Mouse (Mus musculus) limb, embryonic 11.5 days (tissue): ENCODE results near the gene Ccnc. TPM values are rescaled to one million over a fixed set of nuclear protein-coding genes. Genes with fewer than 3 reads are reported as not detected.

ENCODE experiments used
- ATAC-seq: fragments of 200-750 bp; cut with Nextera tagmentation; 2 replicates; pipeline ENCODE4 v1.8.0; 2017; ENCODE audit warnings: low read depth; ENCODE audit not compliant: insufficient number of reproducible peaks, low FRiP score, low TSS enrichment
- DNase-seq: peaks from one replicate; pipeline ENCODE4 v3.0.0-alpha.2; 2015; ENCODE audit warnings: low spot score
- H3K27ac ChIP-seq: fragments of 300-500 bp; sonication (generic); replicated peaks from 2 replicates; pipeline ENCODE4 v1.5.1; 2014; ENCODE audit warnings: low read depth, mild to moderate bottlenecking, low read length
- H3K27me3 ChIP-seq: fragments of 300-500 bp; sonication (generic); 2 replicates; pipeline ENCODE4 v1.6.1; 2014; ENCODE audit warnings: mild to moderate bottlenecking, low read length, mixed read lengths; ENCODE audit not compliant: control insufficient read depth, insufficient read depth
- H3K36me3 ChIP-seq: fragments of 300-500 bp; sonication (generic); 2 replicates; pipeline ENCODE4 v1.6.1; 2014; ENCODE audit warnings: mild to moderate bottlenecking, low read length, moderate library complexity, mixed read lengths; ENCODE audit not compliant: control insufficient read depth, insufficient read depth
- H3K4me1 ChIP-seq: fragments of 300-500 bp; sonication (generic); 2 replicates; pipeline ENCODE4 v1.6.1; 2014; ENCODE audit warnings: low read length, mixed read lengths; ENCODE audit not compliant: control insufficient read depth, insufficient read depth
- H3K4me2 ChIP-seq: fragments of 300-500 bp; sonication (generic); 2 replicates; pipeline ENCODE4 v1.6.1; 2014; ENCODE audit warnings: low read depth, mild to moderate bottlenecking, moderate library complexity; ENCODE audit not compliant: severe bottlenecking
- H3K4me3 ChIP-seq: fragments of 300-500 bp; sonication (generic); 2 replicates; pipeline ENCODE4 v1.5.1; 2014; ENCODE audit warnings: low read depth, low read length
- H3K9ac ChIP-seq: fragments of 300-500 bp; sonication (generic); 2 replicates; pipeline ENCODE4 v1.6.1; 2014; ENCODE audit warnings: mild to moderate bottlenecking, low read length
- H3K9me3 ChIP-seq: fragments of 300-500 bp; sonication (generic); 2 replicates; pipeline ENCODE4 v1.6.1; 2016; ENCODE audit warnings: low read length; ENCODE audit not compliant: control insufficient read depth
- WGBS: fragments of 180-500 bp; shearing (Covaris S2); extraction: QIAGEN DNeasy Blood & Tissue Kit; methylation state at CpG from one replicate; pipeline ENCODE4 v1.1.7; 2014; 5-methylcytosine and 5-hydroxymethylcytosine counted together
- polyA plus RNA-seq: library from polyadenylated mRNA; unstranded; fragments of >200 nt; fragmentation: Nextera tagmentation; extraction: Ambion mirVana; gene quantifications from 2 replicates; pipeline ENCODE4 v1.2.1, GENCODE M21; 2014

The Ccnc gene
- polyA plus RNA-seq, 1 experiment from 2014 or later, result 47.8 TPM

- Histone ChIP-seq H3K27ac (no peak overlapping the region), H3K9ac (peak overlapping the region; percentile 62), H3K36me3 (0 out of 2 replicates have a peak, but pooled peaks cover 2% of the 10 kb centered on the region), H3K4me1 (no peaks in the 10 kb centered on the region), H3K4me3 (peak overlapping the region; percentile 81), H3K27me3 (no peaks in the 10 kb centered on the region), H3K4me2 (peak overlapping the region; percentile 65), H3K9me3 (no peaks in the 10 kb centered on the region)
- ATAC-seq (no peak), DNase-seq (no peak)
- 11% methylated on average over 9 of the region's 9 CpGs for WGBS
These were observed 49.4 kb downstream of the Ccnc start for GRCm38 (mm10) chr4:21776946-21777265.

DNA sequence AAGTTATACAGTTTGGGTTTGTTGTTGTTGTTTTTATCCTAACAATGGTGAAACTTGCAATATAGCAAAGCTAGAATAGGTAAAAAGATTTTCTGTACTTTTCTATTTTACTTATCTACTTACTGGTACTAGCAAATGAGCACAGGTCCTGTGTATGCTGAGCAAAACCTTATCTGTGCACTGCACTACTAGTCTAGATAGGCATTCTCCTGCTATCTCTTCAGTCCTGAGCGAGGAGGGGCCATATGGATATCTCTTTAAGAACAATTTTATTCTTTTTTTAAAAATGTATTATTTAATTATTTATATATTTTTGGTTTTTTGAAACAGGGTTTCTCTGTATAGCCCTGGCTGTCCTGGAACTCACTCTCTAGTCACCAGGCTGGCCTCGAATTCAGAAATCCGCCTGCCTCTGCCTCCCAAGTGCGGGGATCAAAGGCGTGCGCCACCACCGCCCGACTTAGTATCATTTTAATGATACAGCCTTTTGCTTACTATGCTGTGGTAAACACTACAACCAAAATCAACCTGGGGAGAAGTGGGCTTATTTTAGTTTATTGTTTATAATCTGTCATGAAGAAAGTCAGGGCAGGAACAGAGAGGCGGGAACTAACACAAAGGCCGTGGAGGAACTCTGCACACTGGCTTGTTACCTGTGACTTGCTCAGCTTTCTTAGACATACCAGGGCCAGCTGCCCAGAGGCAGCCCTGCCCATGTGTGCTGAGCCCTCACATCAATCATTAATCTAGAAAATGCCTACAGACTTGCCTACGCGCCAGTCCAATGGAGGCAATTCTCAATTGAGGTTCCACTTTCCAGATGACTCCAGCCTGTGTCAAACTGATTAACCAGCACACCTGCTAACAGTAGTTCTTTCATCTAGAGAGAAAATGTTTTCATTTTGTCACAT is 53.6 kb downstream of the Ccnc start:
- Histone ChIP-seq H3K27ac (no peak overlapping the region), H3K4me3 (no peak overlapping the region), H3K4me1 (no peaks in the 10 kb centered on the region), H3K9me3 (no peaks in the 10 kb centered on the region), H3K4me2 (no peak overlapping the region), H3K36me3 (peaks cover 10% of the 10 kb centered on the region; the same call in 1 of the 2 replicates), H3K27me3 (no peaks in the 10 kb centered on the region), H3K9ac (no peak overlapping the region)
- no peak for DNase-seq
- ATAC-seq, result no peak
- WGBS, result 95% methylated on average over 12 of the region's 12 CpGs

GRCm38 (mm10) chr4:21786268-21786667 is 58.8 kb downstream of the Ccnc start:
- Histone ChIP-seq H3K9me3 (no peaks in the 10 kb centered on the region), H3K27ac (no peak overlapping the region), H3K9ac (no peak overlapping the region), H3K4me2 (no peak overlapping the region), H3K36me3 (peaks cover 13% of the 10 kb centered on the region; the same call in 1 of the 2 replicates), H3K27me3 (no peaks in the 10 kb centered on the region), H3K4me3 (no peak overlapping the region), H3K4me1 (no peaks in the 10 kb centered on the region)
- ATAC-seq, result no peak
- 96% methylated on average over 12 of the region's 12 CpGs for whole genome bisulfite sequencing
- DNase-seq, result no peak

- H3K36me3 ChIP-seq, result peaks cover 11% of the 10 kb centered on the region; the same call in 1 of the 2 replicates
- 93% methylated on average over 6 of the region's 6 CpGs for WGBS
- H3K27me3 ChIP-seq, result no peaks in the 10 kb centered on the region
- no peak for ATAC-seq
- H3K9me3 ChIP-seq, result no peaks in the 10 kb centered on the region
- H3K4me3 ChIP-seq, result no peak overlapping the region
- no peak overlapping the region for H3K9ac ChIP-seq
- DNase-seq, result no peak
- no peaks in the 10 kb centered on the region for H3K4me1 ChIP-seq
- no peak overlapping the region for H3K4me2 ChIP-seq
- no peak overlapping the region for H3K27ac ChIP-seq
These were observed 61.4 kb downstream of the Ccnc start for GRCm38 (mm10) chr4:21788903-21789302.

GRCm38 (mm10) chr4:21789836-21790235 is 62.3 kb downstream of the Ccnc start:
- 85% methylated on average over 4 of the region's 4 CpGs for WGBS

DNA sequence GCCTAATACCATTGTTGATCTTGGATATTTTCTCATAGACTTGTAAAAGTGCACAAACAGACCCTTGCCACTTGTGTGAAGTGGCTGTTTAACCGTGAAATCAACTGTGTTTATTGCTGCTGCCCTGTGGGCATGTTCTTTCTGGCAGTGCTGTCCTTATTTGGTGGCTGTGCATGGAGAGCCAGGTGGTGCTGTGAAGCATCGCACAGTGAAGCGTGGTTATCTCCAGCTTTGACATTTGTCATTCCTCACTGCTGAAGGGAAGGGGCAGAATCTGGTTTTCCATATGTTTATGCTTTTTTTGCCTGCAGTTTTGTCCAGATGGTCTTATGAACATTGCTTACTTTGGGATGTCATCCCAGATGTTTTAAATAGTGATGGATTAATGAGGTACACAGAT is 66.1 kb downstream of the Ccnc start:
- Histone ChIP-seq H3K9me3 (no peaks in the 10 kb centered on the region), H3K27ac (no peak overlapping the region), H3K9ac (no peak overlapping the region), H3K4me1 (no peaks in the 10 kb centered on the region), H3K36me3 (peaks cover 3% of the 10 kb centered on the region; the same call in 1 of the 2 replicates), H3K27me3 (no peaks in the 10 kb centered on the region), H3K4me3 (no peak overlapping the region), H3K4me2 (no peak overlapping the region)
- no peak for ATAC-seq
- DNase-seq, result no peak
- 65% methylated on average over 3 of the region's 3 CpGs for WGBS

More at GRCm38 (mm10) chr4:21789836-21790235, 62.3 kb downstream of the Ccnc start:
- Histone ChIP-seq H3K9ac (no peak overlapping the region), H3K36me3 (peaks cover 9% of the 10 kb centered on the region; the same call in 1 of the 2 replicates), H3K27me3 (no peaks in the 10 kb centered on the region), H3K27ac (no peak overlapping the region), H3K9me3 (no peaks in the 10 kb centered on the region), H3K4me2 (no peak overlapping the region), H3K4me1 (no peaks in the 10 kb centered on the region), H3K4me3 (no peak overlapping the region)
- no peak for ATAC-seq
- DNase-seq, result no peak

- no peaks in the 10 kb centered on the region for H3K4me1 ChIP-seq
- no peaks in the 10 kb centered on the region for H3K9me3 ChIP-seq
- H3K9ac ChIP-seq, result no peak overlapping the region
- no peak for ATAC-seq
- WGBS, result 95% methylated on average over 1 of the region's 1 CpGs
- no peak overlapping the region for H3K4me2 ChIP-seq
- H3K27me3 ChIP-seq, result no peaks in the 10 kb centered on the region
- H3K27ac ChIP-seq, result no peak overlapping the region
- H3K36me3 ChIP-seq, result peaks cover 10% of the 10 kb centered on the region; the same call in 1 of the 2 replicates
- no peak for DNase-seq
- no peak overlapping the region for H3K4me3 ChIP-seq
These were observed 73.5 kb downstream of the Ccnc start for GRCm38 (mm10) chr4:21801013-21801412.

DNA sequence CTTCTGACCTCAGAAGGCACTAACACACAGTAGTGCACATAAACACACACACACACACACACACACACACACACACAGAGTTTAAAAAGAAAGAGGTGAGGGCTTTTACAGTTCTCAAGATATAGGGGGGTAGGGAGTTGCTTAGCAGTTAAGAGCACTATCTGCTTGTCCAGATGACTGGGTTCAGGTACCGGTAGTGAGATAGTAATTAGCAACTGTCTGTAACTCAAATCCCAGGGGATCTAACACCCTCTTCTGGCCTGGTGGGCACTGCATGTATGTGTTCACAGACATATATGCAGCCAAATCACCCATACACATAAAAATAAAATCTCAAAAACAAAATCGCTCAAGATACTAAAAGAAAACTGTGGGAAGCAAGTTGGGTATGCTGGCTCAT is 74.1 kb downstream of the Ccnc start:
- H3K4me2 ChIP-seq, result no peak overlapping the region
- peaks cover 10% of the 10 kb centered on the region; the same call in 1 of the 2 replicates for H3K36me3 ChIP-seq

More for the DNA sequence above, 74.1 kb downstream of the Ccnc start:
- H3K27ac ChIP-seq, result no peak overlapping the region
- H3K27me3 ChIP-seq, result no peaks in the 10 kb centered on the region
- DNase-seq, result no peak
- no peak overlapping the region for H3K4me3 ChIP-seq
- H3K9ac ChIP-seq, result no peak overlapping the region
- no peaks in the 10 kb centered on the region for H3K9me3 ChIP-seq
- no peaks in the 10 kb centered on the region for H3K4me1 ChIP-seq
- 91% methylated on average over 2 of the region's 2 CpGs for WGBS
- ATAC-seq, result no peak
